Mouse (Mus musculus) spleen, embryonic (tissue): ENCODE measurements around the gene Gm29666.
"Not testable (repeated sequence)": the region's sequence is repeated elsewhere in the genome, so short reads cannot be mapped to it uniquely, and the experiment has no call there.

ENCODE experiments used
- CTCF ChIA-PET: fragments of 350-600 bp; sonication (Branson Sonifier 250); formaldehyde crosslinking; loops from one replicate; lab custom pipeline; 2022; lab: Charles Lee

Gene Gm29666

GRCm38 (mm10) chr15:84913201-84913600, 6.6 kb downstream of the Gm29666 start:
- CTCF ChIA-PET, result interaction anchor here (0.6 to 0.7 kb wide), 2 partner anchors 7 to 187 kb away, joined by 3 to 7 read pairs; no protein-coding TSS in a partner anchor

GRCm38 (mm10) chr15:84903843-84904385, 15.9 kb downstream of the Gm29666 start:
- CTCF ChIA-PET, result no interaction called here

- CTCF ChIA-PET, result no interaction called here
These were observed 21.8 kb downstream of the Gm29666 start for GRCm38 (mm10) chr15:84898077-84898476.

- CTCF ChIA-PET, result no interaction called here
These were observed 23.2 kb downstream of the Gm29666 start for GRCm38 (mm10) chr15:84896664-84897063.

- CTCF ChIA-PET, result not testable (repeated sequence)
These were observed 23.6 kb downstream of the Gm29666 start for GRCm38 (mm10) chr15:84896216-84896615.

GRCm38 (mm10) chr15:84891658-84892057, 28.2 kb downstream of the Gm29666 start:
- CTCF ChIA-PET, result no interaction called here

GRCm38 (mm10) chr15:84891246-84891645, 28.6 kb downstream of the Gm29666 start:
- CTCF ChIA-PET, result no interaction called here

GRCm38 (mm10) chr15:84888066-84888465, 31.8 kb downstream of the Gm29666 start:
- CTCF ChIA-PET, result no interaction called here

GRCm38 (mm10) chr15:84877029-84877815, 42.6 kb downstream of the Gm29666 start:
- CTCF ChIA-PET, result no interaction called here

- CTCF ChIA-PET, result no interaction called here
These were observed 46.0 kb downstream of the Gm29666 start for GRCm38 (mm10) chr15:84873867-84874266.

- CTCF ChIA-PET, result no interaction called here
These were observed 46.8 kb downstream of the Gm29666 start for GRCm38 (mm10) chr15:84873079-84873478.

- CTCF ChIA-PET, result no interaction called here
These were observed 48.0 kb downstream of the Gm29666 start for GRCm38 (mm10) chr15:84871802-84872201.

- CTCF ChIA-PET, result no interaction called here
These were observed 57.9 kb downstream of the Gm29666 start for GRCm38 (mm10) chr15:84861911-84862310.
